Mouse (Mus musculus): ENCODE measurements at regions not wholly inside any gene's neighbourhood (a gene's known extent, or its start where the extent isn't known, plus 50 kb on each side); places are given as distances from the start of the nearest gene placed in this dataset.

- TF ChIP-seq POLR2AphosphoS5 (IDR thresholded peaks at IDR 0.05; ENCODE audit: insufficient replicate concordance, low read depth, low read length) (no peak), TAL1 (conservative IDR thresholded peaks at IDR 0.05; ENCODE audit: low read depth, low read length) (no peak), GATA2 (IDR thresholded peaks at IDR 0.05; ENCODE audit: borderline replicate concordance, low read depth, low read length) (no peak), CTCF (IDR thresholded peaks at IDR 0.05; ENCODE audit: low read depth, low read length) (no peak), GATA1 (IDR thresholded peaks at IDR 0.05; ENCODE audit: borderline replicate concordance, low read length) (no peak)
- Histone ChIP-seq H3K9me3 (replicated peaks) (no peaks in the 10 kb centered on the region), H3K27me3 (ENCODE audit: insufficient read depth, low read length) (peaks cover 12% of the 10 kb centered on the region; the same call in 1 of the 2 replicates), H3K4me3 (ENCODE audit: low read depth, low read length) (no peak overlapping the region), H3K36me3 (replicated peaks) (no peaks in the 10 kb centered on the region), H3K4me1 (ENCODE audit: insufficient read depth, low read depth, low read length) (peaks cover 3% of the 10 kb centered on the region; the same call in 1 of the 2 replicates)
- ATAC-seq (ENCODE audit: extremely low read depth, insufficient number of reproducible peaks, low FRiP score, poor library complexity, severe bottlenecking) (no peak), DNase-seq (ENCODE audit: low spot score) (no peak)
Measured at GRCm38 (mm10) chr12:56275556-56276242, 70.0 kb downstream of the Mbip start.

DNA sequence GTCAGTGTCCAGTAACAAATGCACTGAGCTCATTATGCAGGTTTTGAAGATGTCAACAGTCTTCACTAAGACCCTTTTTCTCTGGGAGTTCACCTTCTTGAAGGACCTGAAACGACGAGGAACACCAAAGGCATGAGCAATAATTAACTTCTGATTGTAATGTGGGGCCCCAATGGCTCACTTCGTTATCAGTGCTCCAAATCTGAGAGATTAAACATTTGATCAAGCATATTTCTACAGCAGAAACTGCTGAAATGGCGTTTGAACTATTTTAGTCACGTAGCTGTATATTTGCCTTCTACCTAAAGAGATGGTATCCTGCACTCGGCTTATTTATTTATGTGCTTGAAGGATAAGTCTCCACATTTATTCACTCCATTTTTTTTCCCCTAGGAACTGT is 80.6 kb downstream of the Mbip start:
- peaks cover 13% of the 10 kb centered on the region; the same call in 1 of the 2 replicates for H3K4me1 ChIP-seq (ENCODE audit: insufficient read depth, low read depth, low read length)
- no peak for ATAC-seq (ENCODE audit: extremely low read depth, insufficient number of reproducible peaks, low FRiP score, poor library complexity, severe bottlenecking)
- TF ChIP-seq GATA1 (IDR thresholded peaks at IDR 0.05; ENCODE audit: borderline replicate concordance, low read length) = no peak
- H3K9me3 ChIP-seq (replicated peaks) = no peaks in the 10 kb centered on the region
- peaks cover 6% of the 10 kb centered on the region for H3K27me3 ChIP-seq (ENCODE audit: insufficient read depth, low read length)
- no peaks in the 10 kb centered on the region for H3K36me3 ChIP-seq (replicated peaks)
- no peak for DNase-seq (ENCODE audit: low spot score)
- H3K4me3 ChIP-seq (ENCODE audit: low read depth, low read length) = no peak overlapping the region

DNA sequence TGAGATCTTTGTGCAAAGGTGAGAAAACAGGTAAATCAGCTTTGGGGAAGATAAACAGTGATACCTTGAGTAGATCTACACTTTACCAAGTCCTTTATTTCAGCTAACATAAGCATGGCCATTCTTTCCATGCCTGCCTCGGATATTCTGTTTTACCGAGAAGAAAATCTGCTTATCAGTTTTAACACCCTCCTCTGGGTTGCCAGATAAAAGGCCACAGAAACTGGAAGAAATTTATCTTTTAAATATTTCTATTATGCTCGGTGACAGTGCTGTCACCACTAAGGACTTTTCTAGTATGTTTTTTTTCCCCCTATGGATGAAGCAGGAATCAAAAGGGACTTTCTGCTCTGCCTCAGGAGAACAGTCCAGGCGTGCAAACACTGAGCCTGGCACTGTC is 84.2 kb downstream of the Mbip start:
- Histone ChIP-seq H3K4me1 (ENCODE audit: insufficient read depth, low read depth, low read length) (peaks cover 13% of the 10 kb centered on the region; the same call in 1 of the 2 replicates), H3K9me3 (replicated peaks) (no peaks in the 10 kb centered on the region), H3K27me3 (ENCODE audit: insufficient read depth, low read length) (no peaks in the 10 kb centered on the region), H3K36me3 (replicated peaks) (no peaks in the 10 kb centered on the region), H3K4me3 (ENCODE audit: low read depth, low read length) (no peak overlapping the region)
- TF ChIP-seq GATA2 (IDR thresholded peaks at IDR 0.05; ENCODE audit: borderline replicate concordance, low read depth, low read length) (no peak), TAL1 (conservative IDR thresholded peaks at IDR 0.05; ENCODE audit: low read depth, low read length) (no peak), GATA1 (IDR thresholded peaks at IDR 0.05; ENCODE audit: borderline replicate concordance, low read length) (no peak), POLR2AphosphoS5 (IDR thresholded peaks at IDR 0.05; ENCODE audit: insufficient replicate concordance, low read depth, low read length) (no peak), CTCF (IDR thresholded peaks at IDR 0.05; ENCODE audit: low read depth, low read length) (no peak)
- DNase-seq (ENCODE audit: low spot score) (no peak), ATAC-seq (ENCODE audit: extremely low read depth, insufficient number of reproducible peaks, low FRiP score, poor library complexity, severe bottlenecking) (no peak)

DNA sequence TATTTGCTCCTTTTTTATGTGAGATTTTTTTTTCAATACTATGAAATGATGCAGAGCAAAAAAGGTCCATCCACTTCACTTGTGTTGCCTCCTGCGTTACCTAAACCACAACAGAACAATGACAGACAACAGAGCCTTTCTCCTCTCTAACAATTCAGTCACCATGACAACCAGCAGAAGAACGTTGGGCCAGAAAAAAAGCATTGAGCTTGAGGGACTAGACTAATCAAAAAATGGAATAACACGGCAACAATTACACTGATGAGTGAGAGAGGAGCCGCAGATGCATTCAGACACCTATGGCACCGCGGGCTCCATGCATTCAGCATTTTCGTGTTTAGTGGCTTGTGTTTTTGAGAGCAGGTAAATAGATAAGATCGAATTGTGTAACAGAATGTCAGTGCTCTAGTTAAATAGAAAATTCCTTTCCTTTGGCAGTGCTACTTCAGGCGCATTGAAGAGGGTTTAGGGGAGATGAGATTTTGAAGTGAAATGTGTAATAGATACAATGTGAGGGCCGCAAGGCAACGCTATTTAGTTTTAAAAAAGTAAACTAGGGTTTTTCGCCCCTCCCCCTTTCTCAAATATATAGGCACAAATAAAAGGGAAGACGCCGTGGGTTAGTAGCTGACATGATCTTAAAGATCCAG is 87.2 kb downstream of the Mbip start:
- no peak for TF ChIP-seq CTCF (IDR thresholded peaks at IDR 0.05; ENCODE audit: low read depth, low read length)
- TF ChIP-seq TAL1 (conservative IDR thresholded peaks at IDR 0.05; ENCODE audit: low read depth, low read length) = no peak
- TF ChIP-seq GATA2 (IDR thresholded peaks at IDR 0.05; ENCODE audit: borderline replicate concordance, low read depth, low read length) = no peak
- TF ChIP-seq GATA1 (IDR thresholded peaks at IDR 0.05; ENCODE audit: borderline replicate concordance, low read length) = no peak
- TF ChIP-seq POLR2AphosphoS5 (IDR thresholded peaks at IDR 0.05; ENCODE audit: insufficient replicate concordance, low read depth, low read length) = no peak
- ATAC-seq (ENCODE audit: extremely low read depth, insufficient number of reproducible peaks, low FRiP score, poor library complexity, severe bottlenecking) (no peak), DNase-seq (ENCODE audit: low spot score) (no peak)
- Histone ChIP-seq H3K9me3 (replicated peaks) (no peaks in the 10 kb centered on the region), H3K4me3 (ENCODE audit: low read depth, low read length) (no peak overlapping the region), H3K4me1 (ENCODE audit: insufficient read depth, low read depth, low read length) (peaks cover 13% of the 10 kb centered on the region; the same call in 1 of the 2 replicates), H3K27me3 (ENCODE audit: insufficient read depth, low read length) (no peaks in the 10 kb centered on the region), H3K36me3 (replicated peaks) (no peaks in the 10 kb centered on the region)

GRCm38 (mm10) chr12:56256243-56256881 is 89.3 kb downstream of the Mbip start:
- DNase-seq (ENCODE audit: low spot score) (no peak), ATAC-seq (ENCODE audit: extremely low read depth, insufficient number of reproducible peaks, low FRiP score, poor library complexity, severe bottlenecking) (no peak)
- H3K36me3 ChIP-seq (replicated peaks) = no peaks in the 10 kb centered on the region
- H3K27me3 ChIP-seq (ENCODE audit: insufficient read depth, low read length) = peaks cover 5% of the 10 kb centered on the region; the same call in 1 of the 2 replicates
- no peaks in the 10 kb centered on the region for H3K9me3 ChIP-seq (replicated peaks)
- H3K4me3 ChIP-seq (ENCODE audit: low read depth, low read length) = no peak overlapping the region
- TF ChIP-seq CTCF (IDR thresholded peaks at IDR 0.05; ENCODE audit: low read depth, low read length) (no peak), TAL1 (conservative IDR thresholded peaks at IDR 0.05; ENCODE audit: low read depth, low read length) (no peak), GATA2 (IDR thresholded peaks at IDR 0.05; ENCODE audit: borderline replicate concordance, low read depth, low read length) (no peak), POLR2AphosphoS5 (IDR thresholded peaks at IDR 0.05; ENCODE audit: insufficient replicate concordance, low read depth, low read length) (no peak), GATA1 (IDR thresholded peaks at IDR 0.05; ENCODE audit: borderline replicate concordance, low read length) (no peak)
- peaks cover 7% of the 10 kb centered on the region for H3K4me1 ChIP-seq (ENCODE audit: insufficient read depth, low read depth, low read length)
